Mouse (Mus musculus) large intestine, adult 2 months (tissue): ENCODE data around the gene Cdkl3. TPM values are rescaled to one million over a fixed set of nuclear protein-coding genes. Genes with fewer than 3 reads are reported as not detected.
"Not testable (repeated sequence)": the region's sequence is repeated elsewhere in the genome, so short reads cannot be mapped to it uniquely, and the experiment has no call there.

Experiments
- DNase-seq: peaks from one replicate; pipeline ENCODE4 v3.0.0-alpha.2; 2012; ENCODE audit warnings: low read depth, low spot score
- WGBS: fragments of 180-500 bp; shearing (Covaris S2); methylation state at CpG from one replicate; pipeline ENCODE4 v1.1.7; 2018; 5-methylcytosine and 5-hydroxymethylcytosine counted together
- polyA plus RNA-seq: library from polyadenylated mRNA; depleted of rRNA; stranded (reverse); fragments of >200 nt; gene quantifications from 2 replicates; pipeline ENCODE4 v1.2.3, GENCODE M21; 2012; rRNA removed

Cdkl3 gene
- polyA plus RNA-seq, 1 experiment, result 0.37 TPM

GRCm38 (mm10) chr11:52106438-52106837, 102.4 kb downstream of the Cdkl3 start:
- 65% methylated on average over 1 of the region's 1 CpGs for WGBS
- no peak for DNase-seq

- 81% methylated on average over 5 of the region's 5 CpGs for WGBS
- DNase-seq, result no peak
Observed at GRCm38 (mm10) chr11:52108796-52109195, 104.8 kb downstream of the Cdkl3 start.

GRCm38 (mm10) chr11:52109421-52109820, 105.4 kb downstream of the Cdkl3 start:
- WGBS, result 52% methylated on average over 1 of the region's 1 CpGs
- no peak for DNase-seq

GRCm38 (mm10) chr11:52115479-52115878, 111.5 kb downstream of the Cdkl3 start:
- DNase-seq, result no peak
- 93% methylated on average over 3 of the region's 3 CpGs for WGBS

GRCm38 (mm10) chr11:52116117-52116516, 112.1 kb downstream of the Cdkl3 start:
- WGBS, result 89% methylated on average over 6 of the region's 6 CpGs
- not testable (repeated sequence) for DNase-seq

- DNase-seq, result no peak
- 92% methylated on average over 7 of the region's 7 CpGs for WGBS
Observed at GRCm38 (mm10) chr11:52117156-52117555, 113.1 kb downstream of the Cdkl3 start.

- DNase-seq, result not testable (repeated sequence)
Observed at GRCm38 (mm10) chr11:52120415-52120814, 116.4 kb downstream of the Cdkl3 start.

GRCm38 (mm10) chr11:52122045-52122444, 118.0 kb downstream of the Cdkl3 start:
- no peak for DNase-seq
- 70% methylated on average over 6 of the region's 6 CpGs for WGBS

GRCm38 (mm10) chr11:52124468-52124867, 120.4 kb downstream of the Cdkl3 start:
- WGBS, result 86% methylated on average over 4 of the region's 4 CpGs

GRCm38 (mm10) chr11:52127169-52127568, 123.1 kb downstream of the Cdkl3 start:
- WGBS, result 79% methylated on average over 3 of the region's 3 CpGs
- DNase-seq, result no peak

More at GRCm38 (mm10) chr11:52124468-52124867, 120.4 kb downstream of the Cdkl3 start:
- DNase-seq, result no peak

GRCm38 (mm10) chr11:52127760-52128159, 123.7 kb downstream of the Cdkl3 start:
- 61% methylated on average over 5 of the region's 5 CpGs for WGBS
- DNase-seq, result no peak

- DNase-seq, result no peak
- 66% methylated on average over 5 of the region's 5 CpGs for WGBS
Observed at GRCm38 (mm10) chr11:52128316-52129061, 124.5 kb downstream of the Cdkl3 start.

- no peak for DNase-seq
- WGBS, result 25% methylated on average over 3 of the region's 3 CpGs
Observed at GRCm38 (mm10) chr11:52129171-52129570, 125.2 kb downstream of the Cdkl3 start.

- no peak for DNase-seq
- WGBS, result 64% methylated on average over 10 of the region's 10 CpGs
Observed at GRCm38 (mm10) chr11:52129621-52130450, 125.8 kb downstream of the Cdkl3 start.

GRCm38 (mm10) chr11:52130451-52131068, 126.5 kb downstream of the Cdkl3 start:
- DNase-seq, result no peak
- WGBS, result 81% methylated on average over 7 of the region's 7 CpGs

Other genes with a start within 250 kb of the Cdkl3 start
- 13.2 and 43.8 TPM in 2 replicates for gene Sec24a, start 240.6 kb upstream of the Cdkl3 start, polyA plus RNA-seq
- 40.5 and 63.0 TPM in 2 replicates for gene Sar1b, start 240.5 kb upstream of the Cdkl3 start, polyA plus RNA-seq
- 7.5 and 8.5 TPM in 2 replicates for gene Jade2, start 146.6 kb upstream of the Cdkl3 start, polyA plus RNA-seq
- 29.6 and 32.9 TPM in 2 replicates for gene Cdkn2aipnl, start 36.6 kb upstream of the Cdkl3 start, polyA plus RNA-seq
- gene Ube2b, start 3.5 kb upstream of the Cdkl3 start, polyA plus RNA-seq, result 35.4 and 40.0 TPM in 2 replicates
- gene Ppp2ca, start 94.5 kb downstream of the Cdkl3 start, polyA plus RNA-seq, result 30.7 and 32.6 TPM in 2 replicates
- gene Olfr1373, start 141.3 kb downstream of the Cdkl3 start, polyA plus RNA-seq, result not detected in 2 replicates
- not detected in 2 replicates for gene Olfr1371, start 209.8 kb downstream of the Cdkl3 start, polyA plus RNA-seq
- 35.6 and 55.6 TPM in 2 replicates for gene Skp1a, start 227.8 kb downstream of the Cdkl3 start, polyA plus RNA-seq